Mouse (Mus musculus): ENCODE measurements around the gene Plaa. TPM values are rescaled to one million over a fixed set of nuclear protein-coding genes. Genes with fewer than 3 reads are reported as not detected.

Plaa gene
- 43.2 and 105 TPM in 2 replicates for polyA plus RNA-seq (2012; ENCODE audit: low replicate concordance)

DNA sequence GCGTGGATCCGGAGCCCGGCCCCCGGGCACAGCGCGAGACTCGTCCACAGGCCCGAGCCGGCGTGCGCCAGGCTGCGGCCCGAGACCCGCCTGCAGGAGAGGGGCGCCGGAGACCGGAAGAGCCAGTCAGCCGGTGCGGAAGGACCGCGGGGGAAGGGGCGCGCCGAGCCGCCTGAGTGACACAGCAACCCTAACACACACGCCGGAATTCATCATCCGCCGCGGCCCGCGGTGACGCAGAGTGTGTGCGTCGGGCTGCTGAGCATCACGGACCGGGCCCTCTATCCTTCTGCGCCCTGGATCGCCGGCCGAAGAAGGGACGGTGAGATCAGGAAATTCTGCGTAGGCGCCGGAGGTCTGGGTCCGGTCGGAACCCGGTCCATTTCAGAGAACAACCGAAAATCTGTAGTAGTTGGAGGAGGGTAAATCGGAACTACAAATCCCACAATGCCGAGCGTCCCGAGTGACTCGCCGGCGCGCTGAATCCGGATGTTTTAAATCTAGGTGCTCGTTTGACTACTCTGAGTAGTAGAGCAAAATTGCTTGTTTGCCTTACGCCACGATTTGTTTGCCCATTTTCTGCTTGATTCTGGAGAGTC, at the start of gene Plaa:
TSS of gene Plaa (minus strand) at position 214 of the 599 bp plus-strand sequence.

DNA sequence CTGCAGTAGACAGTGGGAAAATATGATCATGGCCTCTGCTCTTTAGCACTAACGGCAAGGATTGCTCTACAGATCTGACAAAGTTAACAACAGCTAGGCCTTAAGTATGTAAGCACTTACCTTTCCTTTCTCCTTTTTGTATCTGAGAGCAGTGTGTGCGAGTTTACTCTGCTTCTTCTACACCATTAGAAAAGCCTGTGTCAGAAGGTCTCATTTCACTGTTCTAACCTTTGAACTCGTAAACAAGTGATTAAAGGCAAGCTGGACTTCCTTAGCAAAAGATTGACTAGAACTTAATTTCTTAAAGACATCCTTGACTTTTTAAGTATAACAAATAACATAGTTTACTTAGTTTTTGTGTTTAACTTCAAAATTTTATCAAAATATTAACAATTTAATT, 46.9 kb upstream of the Plaa start, which contains the start of gene Lrrc19:
TSS of gene Lrrc19 (minus strand) at position 225 of the 400 bp plus-strand sequence.

GRCm38 (mm10) chr4:94613972-94614626, 11.1 kb upstream of the Plaa start, which contains the start of gene Ift74:
TSS of gene Ift74 (plus strand) at chr4:94614491.

GRCm38 (mm10) chr4:94556265-94557054, 46.6 kb downstream of the Plaa start, which contains the start of the genes Gm10306 and Caap1:
TSS of gene Gm10306 (plus strand) at chr4:94556546.
TSS of gene Caap1 (minus strand) at chr4:94556796.

Other genes starting within 250 kb of the Plaa start
- not detected in 2 replicates for gene Gm10306, start 46.7 kb downstream of the Plaa start, polyA plus RNA-seq (2012; ENCODE audit: low replicate concordance)
- 2.6 and 4.1 TPM in 2 replicates for gene Caap1, start 46.4 kb downstream of the Plaa start, polyA plus RNA-seq (2012; ENCODE audit: low replicate concordance)
- 0.30 and 0.88 TPM in 2 replicates for gene Ift74, start 11.2 kb upstream of the Plaa start, polyA plus RNA-seq (2012; ENCODE audit: low replicate concordance)
- not detected in 2 replicates for gene Lrrc19, start 46.9 kb upstream of the Plaa start, polyA plus RNA-seq (2012; ENCODE audit: low replicate concordance)
- gene Tek, start 136.0 kb upstream of the Plaa start, polyA plus RNA-seq (2012; ENCODE audit: low replicate concordance), result 0.15 TPM in 1 of 2 replicates, not detected in the other

Measured in hematopoietic multipotent progenitor cell, adult 10-12 weeks (in vitro differentiated cells).